Mouse (Mus musculus) layer of hippocampus, adult 18-20 months (tissue): ENCODE data around the gene Lmna. TPM values are rescaled to one million over a fixed set of nuclear protein-coding genes. Genes with fewer than 3 reads are reported as not detected.

Experiments used
- DNase-seq, 2 experiments: peaks; one replicate each; pipeline ENCODE4 v3.0.0; 2022; ENCODE audit warnings: low spot score in 2 of 2
- total RNA-seq, 2 experiments: library from RNA; stranded (reverse); gene quantifications; 2 replicates each; pipeline ENCODE4 v1.2.3; 2021

Lmna gene
- total RNA-seq, 2 experiments from 2014 or later, result 36.5 to 40.2 TPM

- no peak for DNase-seq
Measured at GRCm38 (mm10) chr3:88540085-88540484, 30.3 kb upstream of the Lmna start.

GRCm38 (mm10) chr3:88539397-88539796 lies 29.6 kb upstream of the Lmna start:
- DNase-seq, result no peak

GRCm38 (mm10) chr3:88538271-88539145 lies 28.8 kb upstream of the Lmna start:
- no peak for DNase-seq

GRCm38 (mm10) chr3:88537146-88537545 lies 27.4 kb upstream of the Lmna start:
- DNase-seq, result no peak

GRCm38 (mm10) chr3:88536103-88536930 lies 26.6 kb upstream of the Lmna start:
- peak; percentile 64 to 70 for DNase-seq

- DNase-seq, result no peak
Measured at GRCm38 (mm10) chr3:88535527-88535926, 25.8 kb upstream of the Lmna start.

- DNase-seq, result no peak
Measured at GRCm38 (mm10) chr3:88535005-88535404, 25.2 kb upstream of the Lmna start.

GRCm38 (mm10) chr3:88533706-88534105 lies 23.9 kb upstream of the Lmna start:
- no peak for DNase-seq

GRCm38 (mm10) chr3:88532689-88533511 lies 23.1 kb upstream of the Lmna start:
- no peak for DNase-seq

GRCm38 (mm10) chr3:88532299-88532674 lies 22.5 kb upstream of the Lmna start, which contains the start of gene Mex3a:
Gene Mex3a, plus strand, starts transcription at chr3:88532395.
- no peak for DNase-seq

- DNase-seq, result peak; percentile 80 to 88
Measured at GRCm38 (mm10) chr3:88531348-88532298, 21.9 kb upstream of the Lmna start.

- no peak for DNase-seq
Measured at GRCm38 (mm10) chr3:88530082-88530864, 20.5 kb upstream of the Lmna start.

- no peak for DNase-seq
Measured at GRCm38 (mm10) chr3:88529204-88530000, 19.6 kb upstream of the Lmna start.

GRCm38 (mm10) chr3:88528646-88529045 lies 18.9 kb upstream of the Lmna start:
- DNase-seq, result no peak

GRCm38 (mm10) chr3:88527565-88527964 lies 17.8 kb upstream of the Lmna start:
- no peak for DNase-seq

GRCm38 (mm10) chr3:88526157-88527131 lies 16.7 kb upstream of the Lmna start:
- DNase-seq, result peak; percentile 64 to 81

GRCm38 (mm10) chr3:88525021-88525420 lies 15.3 kb upstream of the Lmna start:
- no peak for DNase-seq
